Mouse (Mus musculus) layer of hippocampus, adult 2 months (tissue): Measurements from ENCODE around the gene Npr1. TPM values are rescaled to one million over a fixed set of nuclear protein-coding genes. Genes with fewer than 3 reads are reported as not detected.

Source experiments
- DNase-seq, 2 experiments: peaks; one replicate each; pipeline ENCODE4 v3.0.0; 2022; ENCODE audit warnings: low spot score in 2 of 2
- H3K27ac ChIP-seq: fragments of 200-600 bp; 2 replicates; pipeline ENCODE4 v1.8.1; 2022
- H3K4me3 ChIP-seq: fragments of 200-600 bp; 2 replicates; pipeline ENCODE4 v1.8.1; 2022; ENCODE audit warnings: mild to moderate bottlenecking
- CTCF ChIP-seq: fragments of 200-600 bp; conservative IDR thresholded peaks from 2 replicates; pipeline ENCODE4 v1.8.1; 2022; ENCODE audit warnings: antibody characterized with exemption, mild to moderate bottlenecking, moderate library complexity
- total RNA-seq, 2 experiments: library from RNA; stranded (reverse); gene quantifications; 2 replicates each; pipeline ENCODE4 v1.2.3; 2021

Gene Npr1
- total RNA-seq, 2 experiments from 2014 or later = 6.5 to 7.4 TPM

DNA sequence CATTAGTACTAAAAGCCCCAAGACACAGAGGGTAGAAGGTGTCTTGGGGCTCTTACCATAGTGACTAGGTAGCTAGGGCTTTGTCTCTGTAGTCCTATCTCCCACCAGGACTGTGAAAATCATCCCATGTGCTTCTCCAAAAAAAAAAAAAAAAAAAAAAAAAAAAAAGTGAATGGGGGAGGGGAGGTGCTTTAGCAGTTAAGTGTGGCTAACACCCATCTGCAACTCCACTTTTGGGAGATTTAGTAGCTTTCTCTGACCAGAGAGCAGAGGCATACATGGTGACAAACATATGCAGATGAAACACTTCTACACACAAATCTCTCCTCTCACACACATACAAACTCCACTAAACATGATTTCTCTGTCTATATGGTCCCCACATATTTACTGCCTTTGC, 31.9 kb upstream of the Npr1 start:
- H3K4me3 ChIP-seq = no peak overlapping the region
- DNase-seq = no peak
- TF ChIP-seq CTCF = no peak
- no peak overlapping the region for H3K27ac ChIP-seq

DNA sequence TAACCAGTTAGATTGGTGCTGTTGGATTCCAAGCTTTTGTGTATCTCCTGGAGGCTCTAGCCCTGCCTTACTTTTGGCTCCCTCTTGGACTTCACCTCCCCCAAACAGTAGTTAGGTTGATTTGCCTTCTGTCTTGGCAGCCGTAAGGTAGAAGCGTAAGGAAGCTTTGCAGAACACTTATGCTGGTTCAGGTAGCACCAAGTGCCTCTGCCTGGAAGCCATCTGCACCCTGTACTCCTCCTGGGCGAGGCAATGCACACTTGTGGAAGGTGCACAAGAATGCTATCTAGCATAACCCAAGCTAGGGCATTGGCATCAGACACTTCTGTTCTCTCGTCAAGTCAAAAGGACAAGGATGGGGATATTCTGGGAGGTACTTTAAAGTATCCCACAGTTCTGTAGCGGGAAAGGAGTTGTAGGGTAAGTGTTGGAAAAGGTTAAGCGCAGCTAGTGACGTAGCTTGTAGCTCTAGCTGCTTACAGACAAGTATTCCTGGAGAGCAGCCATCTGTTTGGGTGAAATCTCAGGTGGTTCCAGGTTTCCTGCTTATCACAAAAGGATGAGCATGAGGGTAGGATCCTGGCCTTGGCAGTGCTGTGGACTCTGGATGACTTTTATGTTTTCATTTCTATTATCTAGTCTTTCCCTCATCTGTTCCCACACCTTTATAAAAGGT, 30.3 kb upstream of the Npr1 start:
- DNase-seq = no peak
- no peak overlapping the region for H3K4me3 ChIP-seq
- no peak overlapping the region for H3K27ac ChIP-seq
- no peak for TF ChIP-seq CTCF

DNA sequence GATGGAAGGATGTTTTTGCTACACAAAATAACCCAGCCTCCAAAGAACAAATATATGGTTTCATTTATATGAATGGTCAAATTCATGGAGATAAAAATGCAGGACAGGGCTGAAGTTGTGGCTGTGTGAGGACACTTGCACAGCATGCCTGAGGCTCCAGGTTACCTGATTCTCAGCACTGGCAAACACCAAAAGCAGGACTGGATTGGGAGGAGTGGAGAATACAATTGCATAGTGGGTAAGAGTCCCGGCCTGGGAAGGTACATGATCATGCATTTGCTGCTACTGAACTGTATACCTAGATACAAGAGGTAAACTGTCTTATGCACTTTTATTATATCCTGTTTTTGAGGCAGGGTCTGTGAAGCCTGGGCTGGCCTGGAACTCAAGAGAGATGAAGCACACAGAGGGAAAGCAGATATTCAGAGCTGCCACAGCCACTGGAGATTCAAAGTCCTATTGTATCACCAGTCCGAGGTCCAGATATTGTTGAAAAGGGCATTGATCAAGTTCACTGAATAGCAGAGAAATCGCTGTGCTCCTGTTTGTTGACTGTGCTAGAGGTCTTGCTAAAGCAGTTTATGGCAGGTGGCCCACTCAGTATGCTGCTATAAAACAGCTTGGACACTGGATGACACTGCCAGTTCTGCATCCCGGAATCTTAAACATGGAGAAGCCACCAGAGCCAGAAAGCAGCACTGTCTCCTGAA, 28.3 kb upstream of the Npr1 start:
- Histone ChIP-seq H3K27ac (no peak overlapping the region), H3K4me3 (no peak overlapping the region)
- TF ChIP-seq CTCF = no peak
- DNase-seq = no peak

DNA sequence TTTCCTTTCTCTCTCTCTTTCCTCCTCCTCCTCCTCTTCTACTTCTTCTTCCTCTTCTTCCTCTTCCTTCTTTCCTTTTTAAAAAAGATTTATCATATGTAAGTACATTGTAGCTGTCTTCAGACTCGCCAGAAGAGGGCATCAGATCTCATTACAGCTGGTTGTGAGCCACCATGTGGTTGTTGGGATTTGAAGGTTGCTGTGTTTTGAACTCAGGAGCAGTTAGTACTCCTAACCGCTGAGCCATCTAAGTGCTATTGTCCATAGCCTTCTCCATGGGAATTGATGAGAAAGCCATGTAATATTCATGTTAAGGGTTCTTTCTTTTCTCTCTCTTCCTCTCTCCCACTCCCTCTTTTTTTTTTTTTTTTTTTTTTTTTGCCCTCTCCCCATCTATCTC, 25.7 kb upstream of the Npr1 start:
- Histone ChIP-seq H3K27ac (0 out of 2 replicates have a peak overlapping the region, but pooled peaks have one; percentile 97), H3K4me3 (no peak overlapping the region)
- DNase-seq = peak in 1 of 2 experiments; percentile 43
- TF ChIP-seq CTCF = peak; percentile 51

DNA sequence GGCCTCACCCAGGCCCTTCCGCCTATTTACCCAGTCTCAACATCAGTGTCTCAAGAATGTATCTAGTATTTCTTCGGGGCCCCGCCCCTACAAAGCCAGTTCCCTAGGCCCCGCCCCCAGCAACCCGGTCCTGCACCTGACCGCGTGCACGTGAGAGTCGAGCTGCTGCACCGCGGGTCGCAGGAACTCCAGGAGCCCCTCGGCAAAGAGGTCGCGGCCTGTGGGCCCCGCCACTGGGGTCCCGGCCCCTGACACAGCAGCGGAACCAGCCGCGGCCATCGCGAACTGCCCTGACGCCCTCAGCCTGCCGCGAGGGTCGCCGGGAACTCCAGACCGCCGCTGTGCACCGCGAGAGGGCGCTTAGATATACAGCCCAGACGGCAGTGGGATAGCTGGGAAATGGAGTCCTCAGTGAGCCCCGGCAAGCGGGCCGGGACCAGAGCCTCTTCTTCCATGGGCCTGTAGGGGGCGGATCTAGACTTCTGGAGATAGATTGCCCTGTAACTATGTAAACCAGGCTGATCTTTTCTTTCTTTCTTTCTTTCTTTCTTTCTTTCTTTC, 25.1 kb upstream of the Npr1 start, which contains the start of gene Snapin:
Gene Snapin (minus strand): TSS at position 338 of the 561 bp plus-strand sequence.
- peak; percentile 80 for TF ChIP-seq CTCF
- DNase-seq = peak; percentile 92 to 94
- H3K27ac ChIP-seq = peak within 1 kb of the TSS; percentile 97
- peak within 1 kb of the TSS; percentile 83 for H3K4me3 ChIP-seq

DNA sequence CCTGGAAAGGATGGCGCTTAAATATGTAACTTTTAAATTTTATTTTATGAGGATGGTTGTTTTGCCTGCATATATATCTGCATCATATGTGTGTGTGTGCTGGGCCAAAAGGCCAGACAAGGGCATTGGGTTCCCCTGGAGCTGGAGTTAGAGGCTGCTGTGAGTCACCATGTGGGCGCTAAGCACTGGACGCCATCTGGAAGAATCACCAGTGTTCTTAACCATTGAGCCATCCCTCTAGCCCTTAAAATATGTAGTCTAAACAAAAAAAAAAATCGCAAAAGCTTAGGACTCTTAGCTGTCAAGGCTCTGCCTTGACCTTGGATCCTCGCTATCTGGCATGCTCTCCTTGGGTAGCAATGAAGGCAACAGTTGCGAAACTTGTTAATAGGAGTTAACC, 22.9 kb upstream of the Npr1 start:
- DNase-seq = no peak
- Histone ChIP-seq H3K4me3 (no peak overlapping the region), H3K27ac (no peak overlapping the region)
- TF ChIP-seq CTCF = no peak

DNA sequence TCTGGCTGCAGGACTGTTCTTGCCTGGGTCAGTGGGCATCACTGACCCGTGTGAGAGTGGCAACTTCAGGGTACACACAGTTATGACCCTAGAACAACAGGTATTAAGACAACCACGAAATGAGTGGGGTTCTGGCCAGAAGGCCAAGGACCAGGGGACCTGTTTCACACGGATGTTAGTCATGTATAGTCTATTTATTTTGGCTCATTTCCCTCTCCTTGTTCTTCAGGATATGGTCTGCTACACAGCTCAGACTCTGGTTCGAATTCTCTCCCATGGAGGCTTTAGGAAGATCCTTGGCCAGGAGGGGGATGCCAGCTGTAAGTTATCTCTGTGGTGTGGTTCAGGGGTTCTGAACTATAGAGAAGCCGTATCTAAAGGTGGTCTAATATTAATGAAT, 21.3 kb upstream of the Npr1 start:
- no peak for TF ChIP-seq CTCF
- H3K27ac ChIP-seq = no peak overlapping the region
- no peak overlapping the region for H3K4me3 ChIP-seq
- no peak for DNase-seq

DNA sequence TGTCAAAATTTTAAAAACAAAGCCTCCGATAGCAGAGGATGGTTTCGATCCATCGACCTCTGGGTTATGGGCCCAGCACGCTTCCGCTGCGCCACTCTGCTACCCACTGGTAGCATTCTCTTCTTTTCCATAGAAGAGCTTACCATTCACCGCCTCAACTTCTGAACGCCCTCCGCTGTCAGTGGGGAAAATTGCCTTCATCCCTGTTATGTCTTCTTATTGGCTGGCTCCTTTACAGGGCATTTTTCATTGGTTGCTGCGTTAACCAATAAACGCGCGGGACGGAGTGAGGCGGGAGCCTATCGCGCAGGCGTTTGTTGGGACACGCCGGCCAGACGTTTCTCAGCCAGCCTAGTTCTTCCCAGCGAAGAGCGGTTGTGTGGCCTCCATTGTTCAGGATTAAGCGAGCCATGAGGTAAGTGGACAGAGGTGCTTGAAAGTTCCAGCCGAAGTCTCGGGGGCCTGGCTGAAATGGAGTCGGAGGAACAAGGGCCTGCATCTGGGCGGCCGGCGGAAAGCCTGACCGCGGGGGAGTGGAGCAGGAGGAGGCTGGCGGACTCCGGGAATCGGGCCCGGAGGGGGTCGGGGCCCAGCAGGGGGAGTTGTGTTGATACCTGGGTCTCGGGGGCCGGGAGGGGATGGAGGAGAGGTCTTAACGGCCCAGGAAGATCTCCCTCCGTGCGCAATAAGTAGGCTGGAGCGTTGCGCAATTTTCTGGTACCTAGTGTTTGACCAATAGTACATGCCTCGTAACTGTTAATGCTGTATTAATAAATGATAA, 10.4 kb upstream of the Npr1 start, which contains the start of gene Ilf2:
Gene Ilf2 (plus strand): TSS at position 296 of the 781 bp plus-strand sequence.
- TF ChIP-seq CTCF = peak; percentile 71
- peak within 1 kb of the TSS; percentile 92 for H3K27ac ChIP-seq
- DNase-seq = peak; percentile 92 to 97
- peak within 1 kb of the TSS; percentile 83 for H3K4me3 ChIP-seq

DNA sequence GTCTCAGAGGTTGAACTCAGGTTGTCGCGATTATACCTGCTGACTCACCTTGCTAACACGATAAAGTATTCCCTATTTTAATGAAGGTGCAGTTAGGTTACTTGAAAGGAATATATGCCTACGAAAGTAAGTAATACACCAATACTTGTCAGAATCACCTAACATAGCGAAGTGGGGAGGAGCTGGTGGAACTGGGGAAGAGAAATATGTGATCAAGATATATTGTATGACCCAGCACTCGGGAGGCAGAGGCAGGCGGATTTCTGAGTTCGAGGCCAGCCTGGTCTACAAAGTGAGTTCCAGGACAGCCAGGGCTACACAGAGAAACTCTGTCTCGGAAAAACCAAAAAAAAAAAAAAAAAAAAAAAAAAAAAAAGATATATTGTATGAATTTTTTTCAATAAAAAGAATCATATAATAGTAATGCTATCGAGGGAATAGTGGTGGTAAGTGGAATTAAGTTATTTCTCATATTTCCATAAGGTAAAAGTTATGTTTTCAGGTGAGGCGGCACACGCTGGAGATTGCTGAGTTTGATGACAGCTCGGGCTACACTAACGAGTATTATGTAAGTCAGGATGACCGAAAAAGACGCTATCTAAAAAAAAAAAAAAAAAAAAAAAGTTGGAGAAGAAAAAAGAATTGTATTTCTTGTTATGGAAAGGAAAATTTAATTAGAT, 9.6 kb upstream of the Npr1 start:
- peak overlapping the region; percentile 56 for H3K4me3 ChIP-seq
- no peak for DNase-seq
- no peak for TF ChIP-seq CTCF
- 0 out of 2 replicates have a peak overlapping the region, but pooled peaks have one; percentile 24 for H3K27ac ChIP-seq

DNA sequence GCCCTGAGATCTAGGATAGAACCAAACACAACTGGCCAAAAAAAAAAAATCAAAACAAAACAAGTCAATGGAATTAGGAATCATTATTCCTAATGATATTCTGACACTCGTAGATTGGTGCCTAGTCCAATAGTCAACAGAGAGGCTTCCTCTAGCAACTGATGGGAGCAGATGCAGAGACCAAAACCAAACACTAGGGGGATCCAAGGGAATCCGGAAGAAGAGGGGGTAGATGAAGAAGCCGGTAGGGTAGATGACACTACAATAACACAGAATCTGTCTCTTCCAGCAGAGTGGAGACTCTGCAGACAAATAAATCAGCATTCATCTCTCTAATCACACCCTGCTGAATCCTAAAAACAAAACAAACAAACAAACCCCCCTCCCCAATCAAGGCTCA, 6.5 kb upstream of the Npr1 start:
- Histone ChIP-seq H3K27ac (no peak overlapping the region), H3K4me3 (no peak overlapping the region)
- DNase-seq = peak in 1 of 2 experiments; percentile 59
- TF ChIP-seq CTCF = peak; percentile 81

DNA sequence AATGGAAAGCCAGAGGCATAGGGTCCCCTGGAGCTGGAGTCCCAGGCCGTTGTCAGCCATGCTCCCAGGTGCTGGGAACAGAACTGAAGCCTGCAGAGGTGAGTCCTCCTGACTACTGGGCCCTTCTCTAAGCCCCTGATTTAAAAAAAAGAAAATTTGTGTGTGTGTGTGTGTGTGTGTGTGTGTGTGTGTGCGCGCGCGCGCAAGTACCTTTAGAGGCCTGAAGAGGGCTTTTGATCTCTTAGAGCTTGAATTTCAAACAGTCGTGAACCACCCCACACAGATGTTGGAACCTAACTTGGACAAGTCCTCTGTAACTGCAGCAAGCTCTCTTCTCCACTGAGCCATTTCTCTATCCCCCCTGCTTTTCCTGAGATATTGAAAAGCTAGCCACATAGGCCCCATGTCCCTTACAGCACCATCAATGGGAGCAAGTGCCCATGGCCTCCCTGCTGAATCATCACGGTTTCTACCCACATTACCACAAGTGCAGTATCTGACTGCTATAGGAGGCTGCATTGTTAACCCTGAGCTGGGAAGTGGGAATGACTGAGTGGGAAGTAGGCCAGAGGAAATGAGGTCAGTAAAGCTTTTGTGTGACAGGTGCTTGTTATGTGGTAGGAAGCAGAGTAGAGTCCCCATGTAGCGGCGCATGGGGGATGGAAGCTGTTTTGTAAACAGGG, 2.1 kb upstream of the Npr1 start:
- no peak overlapping the region for H3K27ac ChIP-seq
- no peak overlapping the region for H3K4me3 ChIP-seq
- no peak for TF ChIP-seq CTCF
- no peak for DNase-seq
